Mouse (Mus musculus): ENCODE measurements around the gene Tufm.
A peak's percentile ranks its signal among the peaks of the same experiment; 100 is the strongest.

Gene Tufm

GRCm38 (mm10) chr7:126487052-126487483 is at the start of gene Tufm:
Gene Tufm (plus strand): TSS chr7:126487361.
- DNase-seq: peak; percentile 90 to 95

- DNase-seq: no peak
Measured at GRCm38 (mm10) chr7:126440134-126440533, 47.0 kb upstream of the Tufm start.

GRCm38 (mm10) chr7:126443997-126444396 is 43.2 kb upstream of the Tufm start:
- no peak for DNase-seq

- DNase-seq: no peak
Measured at GRCm38 (mm10) chr7:126444536-126444935, 42.6 kb upstream of the Tufm start.

GRCm38 (mm10) chr7:126445104-126445815 is 41.9 kb upstream of the Tufm start:
- no peak for DNase-seq

- no peak for DNase-seq
Measured at GRCm38 (mm10) chr7:126446217-126446616, 40.9 kb upstream of the Tufm start.

GRCm38 (mm10) chr7:126448481-126448880 is 38.7 kb upstream of the Tufm start:
- DNase-seq: no peak

GRCm38 (mm10) chr7:126449991-126450390 is 37.2 kb upstream of the Tufm start:
- DNase-seq: no peak

- DNase-seq: no peak
Measured at GRCm38 (mm10) chr7:126450641-126451040, 36.5 kb upstream of the Tufm start.

- DNase-seq: no peak
Measured at GRCm38 (mm10) chr7:126452244-126452643, 34.9 kb upstream of the Tufm start.

GRCm38 (mm10) chr7:126453861-126454260 is 33.3 kb upstream of the Tufm start:
- DNase-seq: no peak

- no peak for DNase-seq
Measured at GRCm38 (mm10) chr7:126455242-126455641, 31.9 kb upstream of the Tufm start.

GRCm38 (mm10) chr7:126456382-126457266 is 30.5 kb upstream of the Tufm start:
- no peak for DNase-seq

GRCm38 (mm10) chr7:126458225-126458624 is 28.9 kb upstream of the Tufm start:
- DNase-seq: no peak

- no peak for DNase-seq
Measured at GRCm38 (mm10) chr7:126458844-126459618, 28.1 kb upstream of the Tufm start.

GRCm38 (mm10) chr7:126460623-126461399 is 26.4 kb upstream of the Tufm start:
- no peak for DNase-seq

- DNase-seq: no peak
Measured at GRCm38 (mm10) chr7:126461626-126462025, 25.5 kb upstream of the Tufm start.

GRCm38 (mm10) chr7:126463004-126463403 is 24.2 kb upstream of the Tufm start, which contains the start of gene Atp2a1:
Gene Atp2a1 (minus strand): TSS chr7:126463108.
- DNase-seq: no peak

GRCm38 (mm10) chr7:126463547-126463946 is 23.6 kb upstream of the Tufm start:
- DNase-seq: no peak

- no peak for DNase-seq
Measured at GRCm38 (mm10) chr7:126464121-126464520, 23.0 kb upstream of the Tufm start.

GRCm38 (mm10) chr7:126464836-126465235 is 22.3 kb upstream of the Tufm start:
- DNase-seq: no peak

All from thymus, adult 18-20 months (tissue).